Mouse (Mus musculus): Measurements from ENCODE around the gene Noto. TPM values are rescaled to one million over a fixed set of nuclear protein-coding genes. Genes with fewer than 3 reads are reported as not detected.
A peak's percentile ranks its signal among the peaks of the same experiment; 100 is the strongest.
"Not testable (repeated sequence)": the region's sequence is repeated elsewhere in the genome, so short reads cannot be mapped to it uniquely, and the experiment has no call there.

Gene Noto
- polyA plus RNA-seq, 1 experiment from 2014 or later, result not detected

DNA sequence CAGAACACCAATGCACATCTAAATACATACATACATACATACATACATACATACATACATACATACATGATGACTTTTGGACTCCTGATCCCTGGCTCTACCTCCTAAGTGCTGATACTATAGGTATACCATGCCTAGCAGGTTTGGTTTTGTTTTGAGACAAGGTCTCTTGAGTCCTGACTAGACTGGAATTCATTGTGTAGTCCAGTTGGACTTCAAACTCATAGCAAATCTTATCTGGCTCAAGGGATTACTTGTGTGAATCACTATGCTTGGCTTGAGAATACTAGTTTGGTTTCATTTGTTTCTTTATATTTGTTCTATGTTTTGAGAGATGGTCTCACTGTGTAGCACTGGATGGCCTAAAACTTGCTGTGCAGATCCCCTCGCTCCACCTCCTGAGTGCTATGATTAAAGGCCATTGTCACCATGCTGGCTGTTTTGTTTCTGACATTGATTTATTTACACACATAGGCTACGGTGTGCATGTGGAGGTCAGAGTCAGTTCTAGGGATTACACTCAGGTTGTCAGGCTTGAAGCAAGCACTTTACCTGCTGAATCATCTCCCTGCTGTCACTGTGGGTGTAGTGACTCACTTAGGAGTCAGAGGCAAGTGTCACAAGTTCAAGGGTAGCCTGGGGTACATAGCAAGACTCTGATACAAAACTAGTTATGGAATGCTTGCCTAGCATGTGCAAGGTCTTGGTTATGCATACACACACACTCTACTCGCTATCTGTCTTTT, 20.0 kb downstream of the Noto start:
- Histone ChIP-seq H3K9ac (replicated peaks; ENCODE audit: low read depth, low read length) (no peak overlapping the region), H3K36me3 (ENCODE audit: control insufficient read depth, insufficient read depth, low read length) (peaks cover 26% of the 10 kb centered on the region), H3K4me3 (ENCODE audit: low read depth, low read length) (no peak overlapping the region), H3K4me1 (ENCODE audit: control insufficient read depth, insufficient read depth, low read length) (no peaks in the 10 kb centered on the region), H3K27ac (ENCODE audit: low read depth, low read length) (no peak overlapping the region), H3K4me2 (ENCODE audit: low read depth, low read length) (no peak overlapping the region), H3K9me3 (ENCODE audit: control insufficient read depth, low read length) (no peaks in the 10 kb centered on the region), H3K27me3 (ENCODE audit: control insufficient read depth, insufficient read depth, low read length) (no peaks in the 10 kb centered on the region)
- no peak for ATAC-seq (ENCODE audit: low read depth)
- 80% methylated on average over 3 of the region's 3 CpGs for WGBS

DNA sequence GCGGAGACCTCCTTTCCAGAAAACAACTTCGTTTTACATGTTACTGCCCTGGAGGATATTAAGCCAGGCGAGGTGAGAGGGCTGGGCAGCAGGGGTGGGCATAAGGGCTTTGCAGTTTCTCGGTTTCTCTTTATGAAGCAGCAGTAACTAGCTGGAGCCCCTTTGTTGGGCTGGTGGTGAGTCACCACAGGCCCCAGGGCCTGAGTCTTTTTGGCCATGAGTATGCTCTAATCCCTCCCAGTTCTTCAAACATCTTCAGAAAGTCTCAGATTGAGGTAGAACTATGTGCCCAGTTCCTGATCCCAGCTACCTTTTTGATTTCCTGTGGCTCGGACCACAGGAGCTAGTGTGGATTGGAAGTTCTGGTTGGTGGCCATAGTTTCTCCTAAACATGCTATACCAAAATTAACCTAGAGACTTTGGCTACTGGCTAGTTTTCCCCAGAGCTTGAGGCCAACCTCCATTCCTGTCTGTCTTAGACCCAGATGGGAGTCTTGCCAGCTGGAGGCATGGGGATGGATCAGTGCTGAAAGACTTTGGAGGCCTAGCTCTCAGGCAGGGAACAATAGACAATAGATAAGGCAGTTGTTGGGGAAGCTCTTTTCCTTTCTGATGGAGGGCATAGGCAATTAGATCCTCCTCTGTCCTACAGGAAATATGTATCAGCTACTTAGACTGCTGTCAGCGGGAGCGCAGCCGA, 20.7 kb downstream of the Noto start:
- no peak for ATAC-seq (ENCODE audit: low read depth)
- no peak overlapping the region for H3K4me3 ChIP-seq (ENCODE audit: low read depth, low read length)
- no peaks in the 10 kb centered on the region for H3K4me1 ChIP-seq (ENCODE audit: control insufficient read depth, insufficient read depth, low read length)
- no peak overlapping the region for H3K4me2 ChIP-seq (ENCODE audit: low read depth, low read length)
- H3K36me3 ChIP-seq (ENCODE audit: control insufficient read depth, insufficient read depth, low read length), result peaks cover 26% of the 10 kb centered on the region
- no peaks in the 10 kb centered on the region for H3K9me3 ChIP-seq (ENCODE audit: control insufficient read depth, low read length)
- WGBS, result 89% methylated on average over 8 of the region's 8 CpGs
- H3K27ac ChIP-seq (ENCODE audit: low read depth, low read length), result no peak overlapping the region
- H3K27me3 ChIP-seq (ENCODE audit: control insufficient read depth, insufficient read depth, low read length), result no peaks in the 10 kb centered on the region
- H3K9ac ChIP-seq (replicated peaks; ENCODE audit: low read depth, low read length), result no peak overlapping the region

DNA sequence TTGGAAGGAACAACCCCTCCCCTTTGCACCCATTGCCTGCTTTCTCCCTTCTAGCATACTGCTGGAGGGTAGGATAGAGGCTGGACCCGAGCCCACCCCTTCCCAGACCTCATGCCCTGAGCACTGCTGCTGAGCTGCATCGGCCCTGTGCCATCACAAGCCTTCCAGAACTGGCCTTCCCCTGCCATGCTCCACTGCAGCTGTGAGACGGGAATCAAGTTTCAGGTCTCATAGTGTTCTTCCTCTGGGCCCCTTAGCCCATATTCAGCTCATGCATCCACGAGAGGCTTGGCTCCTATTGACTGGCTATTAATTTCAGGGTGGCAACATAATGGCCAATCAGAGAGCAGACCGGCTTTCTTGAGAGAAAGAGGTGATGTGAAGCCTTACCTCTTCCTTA, 21.6 kb downstream of the Noto start:
- ATAC-seq (ENCODE audit: low read depth), result no peak
- H3K4me2 ChIP-seq (ENCODE audit: low read depth, low read length), result no peak overlapping the region
- H3K27ac ChIP-seq (ENCODE audit: low read depth, low read length), result no peak overlapping the region
- 85% methylated on average over 5 of the region's 5 CpGs for WGBS
- peaks cover 18% of the 10 kb centered on the region for H3K36me3 ChIP-seq (ENCODE audit: control insufficient read depth, insufficient read depth, low read length)
- no peak overlapping the region for H3K9ac ChIP-seq (replicated peaks; ENCODE audit: low read depth, low read length)
- H3K4me3 ChIP-seq (ENCODE audit: low read depth, low read length), result no peak overlapping the region
- no peaks in the 10 kb centered on the region for H3K4me1 ChIP-seq (ENCODE audit: control insufficient read depth, insufficient read depth, low read length)
- H3K27me3 ChIP-seq (ENCODE audit: control insufficient read depth, insufficient read depth, low read length), result no peaks in the 10 kb centered on the region
- no peaks in the 10 kb centered on the region for H3K9me3 ChIP-seq (ENCODE audit: control insufficient read depth, low read length)

DNA sequence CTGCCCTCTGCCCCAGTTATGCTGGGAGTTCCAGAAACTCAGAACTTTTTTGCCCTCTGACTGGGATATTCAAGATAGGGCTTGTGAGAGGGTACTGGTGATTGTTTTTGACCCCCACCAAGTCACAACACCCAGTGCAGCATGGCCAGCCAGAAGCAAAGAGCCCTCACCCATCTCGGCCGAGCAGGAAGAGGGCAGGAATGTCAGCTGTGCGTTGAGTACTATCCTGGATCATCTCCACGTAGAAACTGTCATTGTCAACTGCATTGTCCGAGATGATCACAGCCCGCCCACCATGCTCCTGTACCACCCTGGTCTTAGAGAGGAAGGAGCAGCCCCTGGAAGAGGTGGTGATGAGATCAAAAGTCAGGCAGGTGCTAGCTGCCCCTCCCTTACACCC, 23.7 kb downstream of the Noto start:
- Histone ChIP-seq H3K36me3 (ENCODE audit: control insufficient read depth, insufficient read depth, low read length) (peaks cover 8% of the 10 kb centered on the region; the same call in 1 of the 2 replicates), H3K9me3 (ENCODE audit: control insufficient read depth, low read length) (no peaks in the 10 kb centered on the region), H3K27me3 (ENCODE audit: control insufficient read depth, insufficient read depth, low read length) (no peaks in the 10 kb centered on the region), H3K4me3 (ENCODE audit: low read depth, low read length) (no peak overlapping the region), H3K4me2 (ENCODE audit: low read depth, low read length) (no peak overlapping the region), H3K27ac (ENCODE audit: low read depth, low read length) (no peak overlapping the region), H3K9ac (replicated peaks; ENCODE audit: low read depth, low read length) (no peak overlapping the region), H3K4me1 (ENCODE audit: control insufficient read depth, insufficient read depth, low read length) (0 out of 2 replicates have a peak, but pooled peaks cover 3% of the 10 kb centered on the region)
- WGBS, result 90% methylated on average over 6 of the region's 6 CpGs
- ATAC-seq (ENCODE audit: low read depth), result no peak

DNA sequence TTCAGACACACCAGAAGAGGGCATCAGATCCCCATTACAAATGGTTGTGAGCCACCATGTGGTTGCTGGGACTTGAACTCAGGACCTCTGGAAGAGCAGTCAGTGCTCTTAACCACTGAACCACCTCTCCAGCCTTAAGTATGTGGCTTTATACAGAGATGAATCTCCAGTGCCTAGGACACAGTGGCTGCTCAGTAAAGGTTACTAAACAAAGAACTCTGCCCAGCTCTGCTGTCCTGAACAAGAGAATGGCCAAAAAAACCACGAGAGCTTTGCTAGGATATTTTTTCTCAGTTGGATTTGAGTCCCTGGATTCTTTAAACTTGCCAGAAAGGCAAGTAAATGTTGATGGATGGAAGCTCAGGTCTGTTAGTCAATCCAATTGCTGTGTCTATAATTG, 26.5 kb downstream of the Noto start:
- H3K27me3 ChIP-seq (ENCODE audit: control insufficient read depth, insufficient read depth, low read length); H3K9me3 ChIP-seq (ENCODE audit: control insufficient read depth, low read length); H3K27ac ChIP-seq (ENCODE audit: low read depth, low read length); ATAC-seq (ENCODE audit: low read depth); H3K9ac ChIP-seq (replicated peaks; ENCODE audit: low read depth, low read length); H3K36me3 ChIP-seq (ENCODE audit: control insufficient read depth, insufficient read depth, low read length): not testable (repeated sequence)
- peak overlapping the region; percentile 78; the same call in 1 of the 2 replicates for H3K4me3 ChIP-seq (ENCODE audit: low read depth, low read length)
- H3K4me2 ChIP-seq (ENCODE audit: low read depth, low read length), result peak overlapping the region; percentile 73; the same call in 1 of the 2 replicates
- peaks cover 24% of the 10 kb centered on the region for H3K4me1 ChIP-seq (ENCODE audit: control insufficient read depth, insufficient read depth, low read length)
- 77% methylated on average over 1 of the region's 1 CpGs for WGBS

DNA sequence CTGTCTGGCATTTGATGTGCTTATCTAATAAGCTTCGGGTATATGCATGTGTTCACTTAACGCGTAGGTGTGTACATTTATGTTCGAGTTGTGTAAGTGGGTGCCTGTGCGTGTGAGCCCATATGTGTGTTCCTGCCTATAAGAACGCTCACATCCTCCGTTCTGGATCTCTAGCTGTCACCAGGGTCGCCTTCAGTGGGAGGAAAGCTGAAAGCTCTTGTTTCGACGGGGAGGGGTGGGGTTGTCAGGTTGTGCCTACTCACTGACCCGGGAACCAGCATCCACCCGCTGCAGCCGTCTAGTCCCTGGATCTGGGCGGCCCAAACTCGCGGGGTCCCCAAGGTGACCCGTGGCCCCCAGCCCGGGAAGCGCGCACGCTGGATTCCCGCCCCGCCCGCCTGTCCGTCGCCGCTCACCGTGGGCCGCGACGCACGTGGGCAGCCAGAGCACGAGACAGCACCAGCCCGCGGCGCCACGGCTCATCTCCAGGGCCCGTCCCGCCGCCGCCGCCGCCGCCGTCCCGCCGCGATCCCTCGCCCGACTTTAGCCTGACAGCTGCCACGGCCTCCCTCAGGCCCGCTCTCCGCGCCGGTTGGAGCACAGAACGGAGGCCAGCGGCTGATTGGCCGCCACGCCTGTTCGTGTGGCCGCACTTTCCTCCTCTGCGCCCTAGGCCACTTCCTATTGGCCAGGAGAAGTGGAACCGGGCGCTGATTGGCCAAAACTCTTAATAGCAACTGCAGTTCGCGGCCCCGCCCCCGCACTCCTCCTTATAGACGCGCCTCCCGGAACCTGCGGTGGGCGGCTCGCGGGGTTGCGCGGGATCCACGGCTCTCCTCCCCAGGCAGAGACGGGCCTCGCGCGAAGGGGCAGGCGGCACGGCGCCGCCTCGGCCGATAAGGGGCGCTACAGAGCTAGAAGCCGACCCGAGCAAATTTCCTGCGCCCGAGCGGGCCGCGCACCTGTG, 27.3 kb downstream of the Noto start, which contains the start of gene Cct7:
Cct7 (plus strand) TSS at position 818 of the 967 bp plus-strand sequence.
- H3K36me3 ChIP-seq (ENCODE audit: control insufficient read depth, insufficient read depth, low read length), result no peaks in the 10 kb centered on the region
- peak within 1 kb of the TSS; percentile 73 for H3K4me2 ChIP-seq (ENCODE audit: low read depth, low read length)
- H3K4me1 ChIP-seq (ENCODE audit: control insufficient read depth, insufficient read depth, low read length), result peaks cover 30% of the 10 kb centered on the region
- peak; percentile 94 for ATAC-seq (ENCODE audit: low read depth)
- no peaks in the 10 kb centered on the region for H3K27me3 ChIP-seq (ENCODE audit: control insufficient read depth, insufficient read depth, low read length)
- peak within 1 kb of the TSS; percentile 88 for H3K27ac ChIP-seq (ENCODE audit: low read depth, low read length)
- WGBS, result 4% methylated on average over 87 of the region's 96 CpGs
- peak within 1 kb of the TSS; percentile 78 for H3K4me3 ChIP-seq (ENCODE audit: low read depth, low read length)
- H3K9ac ChIP-seq (replicated peaks; ENCODE audit: low read depth, low read length), result peak within 1 kb of the TSS; percentile 86
- H3K9me3 ChIP-seq (ENCODE audit: control insufficient read depth, low read length), result no peaks in the 10 kb centered on the region

DNA sequence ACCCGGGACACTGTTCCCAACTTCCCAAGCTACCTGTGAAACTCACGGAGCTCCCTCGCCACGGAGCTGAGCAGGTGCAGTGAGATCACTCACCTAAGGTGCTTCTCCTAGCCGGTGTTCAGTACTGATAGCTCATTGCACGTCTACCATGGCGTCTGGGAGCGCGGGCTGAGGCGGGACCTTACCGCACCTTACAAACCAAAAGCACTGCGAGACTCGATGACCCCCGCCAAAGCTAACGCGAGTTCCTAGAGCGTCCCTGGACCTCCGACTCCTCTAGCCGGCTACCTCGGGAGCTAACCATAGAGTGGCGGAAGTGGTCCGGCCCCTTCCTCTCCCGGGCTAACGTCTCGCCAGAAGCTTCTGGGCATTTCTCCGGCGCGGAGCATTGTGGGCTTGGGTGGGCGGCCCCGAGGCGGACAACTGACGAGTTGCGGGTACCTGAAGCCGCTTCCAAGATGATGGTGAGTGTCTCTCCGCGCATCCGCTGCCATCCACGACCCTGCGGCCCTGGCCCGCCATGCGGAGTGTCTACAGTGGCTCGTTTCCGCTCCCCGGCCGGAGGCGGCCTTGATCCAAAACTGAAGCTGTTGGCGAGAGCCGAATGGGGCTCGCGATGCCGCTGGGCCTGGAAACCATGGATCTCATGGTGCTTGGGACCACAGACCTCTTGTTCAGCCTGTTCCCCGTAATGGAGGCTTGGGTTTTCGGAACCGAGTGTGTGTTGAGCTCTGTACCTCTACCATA, 28.2 kb downstream of the Noto start, which contains the start of gene Pradc1:
Pradc1 (minus strand) TSS at position 307 of the 747 bp plus-strand sequence.
- H3K4me1 ChIP-seq (ENCODE audit: control insufficient read depth, insufficient read depth, low read length), result peaks cover 37% of the 10 kb centered on the region
- H3K4me2 ChIP-seq (ENCODE audit: low read depth, low read length), result peak within 1 kb of the TSS; percentile 73
- peak within 1 kb of the TSS; percentile 88 for H3K27ac ChIP-seq (ENCODE audit: low read depth, low read length)
- H3K4me3 ChIP-seq (ENCODE audit: low read depth, low read length), result peak within 1 kb of the TSS; percentile 78
- H3K9me3 ChIP-seq (ENCODE audit: control insufficient read depth, low read length), result no peaks in the 10 kb centered on the region
- no peaks in the 10 kb centered on the region for H3K36me3 ChIP-seq (ENCODE audit: control insufficient read depth, insufficient read depth, low read length)
- ATAC-seq (ENCODE audit: low read depth), result peak; percentile 93
- no peaks in the 10 kb centered on the region for H3K27me3 ChIP-seq (ENCODE audit: control insufficient read depth, insufficient read depth, low read length)
- H3K9ac ChIP-seq (replicated peaks; ENCODE audit: low read depth, low read length), result peak within 1 kb of the TSS; percentile 86
- under 1% methylated on average over 54 of the region's 54 CpGs for WGBS

DNA sequence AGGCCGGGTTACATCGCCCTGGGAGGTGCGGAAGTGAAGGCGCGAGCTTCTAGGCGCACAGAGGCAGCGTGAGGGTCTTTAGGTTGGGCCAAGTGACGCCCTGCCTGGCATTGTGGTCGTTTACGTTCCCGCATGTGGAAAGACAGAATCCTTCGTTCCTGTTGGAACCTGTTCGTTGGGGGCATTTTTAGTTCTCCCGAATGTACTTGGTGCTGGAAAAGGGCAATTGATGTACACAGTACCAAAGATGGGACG, 28.7 kb downstream of the Noto start:
- peaks cover 37% of the 10 kb centered on the region for H3K4me1 ChIP-seq (ENCODE audit: control insufficient read depth, insufficient read depth, low read length)
- H3K9ac ChIP-seq (replicated peaks; ENCODE audit: low read depth, low read length), result peak overlapping the region; percentile 86
- ATAC-seq (ENCODE audit: low read depth), result peak; percentile 12; the same call in 1 of the 2 replicates
- under 1% methylated on average over 15 of the region's 15 CpGs for WGBS
- no peaks in the 10 kb centered on the region for H3K9me3 ChIP-seq (ENCODE audit: control insufficient read depth, low read length)
- H3K4me2 ChIP-seq (ENCODE audit: low read depth, low read length), result peak overlapping the region; percentile 73
- H3K27me3 ChIP-seq (ENCODE audit: control insufficient read depth, insufficient read depth, low read length), result no peaks in the 10 kb centered on the region
- peak overlapping the region; percentile 88 for H3K27ac ChIP-seq (ENCODE audit: low read depth, low read length)
- H3K4me3 ChIP-seq (ENCODE audit: low read depth, low read length), result peak overlapping the region; percentile 78
- H3K36me3 ChIP-seq (ENCODE audit: control insufficient read depth, insufficient read depth, low read length), result no peaks in the 10 kb centered on the region
